Mouse (Mus musculus): Measurements from ENCODE around the gene Trim8. TPM values are rescaled to one million over a fixed set of nuclear protein-coding genes. Genes with fewer than 3 reads are reported as not detected.

Trim8 gene
- polyA plus RNA-seq, 1 experiment from 2014 or later = 9.2 TPM

GRCm38 (mm10) chr19:46524601-46525321 is 23.3 kb downstream of the Trim8 start:
- H3K27me3 ChIP-seq = peaks cover 38% of the 10 kb centered on the region
- peak overlapping the region; percentile 50; the same call in 1 of the 2 replicates for H3K27ac ChIP-seq

DNA sequence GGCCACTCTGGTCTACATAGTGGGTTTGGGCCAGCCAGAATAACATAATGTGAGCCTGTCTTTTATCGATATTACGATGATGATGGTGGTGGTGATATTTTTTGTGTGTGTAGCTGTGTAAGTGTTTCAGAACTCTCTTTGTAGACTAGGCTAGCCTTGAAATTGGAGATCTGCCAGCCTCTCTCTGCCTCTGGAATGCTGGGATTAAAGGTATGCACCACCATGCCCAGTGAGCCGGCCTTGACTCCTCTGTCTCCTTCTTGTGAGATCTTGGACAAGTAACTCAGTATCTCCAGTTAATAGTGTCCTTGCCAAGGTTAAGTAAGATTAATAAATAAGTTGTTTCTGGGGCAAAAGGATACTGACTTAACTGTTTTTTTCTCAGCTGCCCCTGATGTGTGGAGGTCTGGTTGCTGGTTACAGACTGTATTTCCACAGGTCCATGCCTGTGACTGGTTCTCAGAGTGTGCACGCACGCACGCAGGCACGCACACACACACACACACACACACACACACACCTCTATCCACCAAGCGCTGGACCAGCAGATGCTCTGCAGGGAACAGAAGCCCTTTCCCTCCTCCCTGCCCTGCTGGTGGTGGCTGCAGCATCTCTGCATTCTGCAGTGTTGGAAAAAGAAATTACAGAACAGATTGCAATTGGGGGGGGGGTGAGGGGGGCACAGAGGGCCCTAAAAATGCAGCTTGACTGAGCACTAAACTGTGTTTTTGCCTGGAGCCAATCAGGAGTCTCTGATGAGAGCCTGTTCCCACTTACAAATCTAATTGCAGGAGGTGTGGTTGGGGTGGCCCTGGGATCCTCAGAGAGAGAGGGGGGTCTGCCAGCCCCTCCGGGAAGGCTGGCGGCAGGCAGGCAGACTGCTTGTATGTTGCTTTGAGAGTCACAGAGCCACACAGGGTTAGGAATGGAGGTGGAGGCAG is 24.5 kb downstream of the Trim8 start:
- Histone ChIP-seq H3K27ac (no peak overlapping the region), H3K4me2 (no peak overlapping the region), H3K4me1 (replicated peaks) (peaks cover 77% of the 10 kb centered on the region), H3K4me3 (replicated peaks) (no peak overlapping the region), H3K9me3 (replicated peaks) (no peaks in the 10 kb centered on the region), H3K27me3 (peaks cover 35% of the 10 kb centered on the region), H3K9ac (no peak overlapping the region), H3K36me3 (no peaks in the 10 kb centered on the region)
- DNase-seq (no peak), ATAC-seq (ENCODE audit: low read depth) (no peak)
- 76% methylated on average over 10 of the region's 10 CpGs for WGBS (ENCODE audit: insufficient replicate concordance)

More at GRCm38 (mm10) chr19:46524601-46525321, 23.3 kb downstream of the Trim8 start:
- Histone ChIP-seq H3K4me1 (replicated peaks) (peaks cover 65% of the 10 kb centered on the region), H3K9ac (0 out of 2 replicates have a peak overlapping the region, but pooled peaks have one; percentile 22), H3K36me3 (no peaks in the 10 kb centered on the region), H3K4me3 (replicated peaks) (0 out of 2 replicates have a peak overlapping the region, but pooled peaks have one; percentile 8), H3K4me2 (peak overlapping the region; percentile 47), H3K9me3 (replicated peaks) (no peaks in the 10 kb centered on the region)
- ATAC-seq (ENCODE audit: low read depth) (no peak), DNase-seq (no peak)
- WGBS (ENCODE audit: insufficient replicate concordance) = 31% methylated on average over 14 of the region's 14 CpGs

- H3K9me3 ChIP-seq (replicated peaks) = no peaks in the 10 kb centered on the region
- DNase-seq (no peak), ATAC-seq (ENCODE audit: low read depth) (no peak)
- H3K4me2 ChIP-seq = peak overlapping the region; percentile 72
- peaks cover 35% of the 10 kb centered on the region for H3K27me3 ChIP-seq
- WGBS (ENCODE audit: insufficient replicate concordance) = 36% methylated on average over 17 of the region's 17 CpGs
- peaks cover 77% of the 10 kb centered on the region for H3K4me1 ChIP-seq (replicated peaks)
- H3K27ac ChIP-seq = no peak overlapping the region
- H3K36me3 ChIP-seq = no peaks in the 10 kb centered on the region
- peak overlapping the region; percentile 42 for H3K4me3 ChIP-seq (replicated peaks)
- peak overlapping the region; percentile 55 for H3K9ac ChIP-seq
These were observed 26.4 kb downstream of the Trim8 start for GRCm38 (mm10) chr19:46527632-46528528.

DNA sequence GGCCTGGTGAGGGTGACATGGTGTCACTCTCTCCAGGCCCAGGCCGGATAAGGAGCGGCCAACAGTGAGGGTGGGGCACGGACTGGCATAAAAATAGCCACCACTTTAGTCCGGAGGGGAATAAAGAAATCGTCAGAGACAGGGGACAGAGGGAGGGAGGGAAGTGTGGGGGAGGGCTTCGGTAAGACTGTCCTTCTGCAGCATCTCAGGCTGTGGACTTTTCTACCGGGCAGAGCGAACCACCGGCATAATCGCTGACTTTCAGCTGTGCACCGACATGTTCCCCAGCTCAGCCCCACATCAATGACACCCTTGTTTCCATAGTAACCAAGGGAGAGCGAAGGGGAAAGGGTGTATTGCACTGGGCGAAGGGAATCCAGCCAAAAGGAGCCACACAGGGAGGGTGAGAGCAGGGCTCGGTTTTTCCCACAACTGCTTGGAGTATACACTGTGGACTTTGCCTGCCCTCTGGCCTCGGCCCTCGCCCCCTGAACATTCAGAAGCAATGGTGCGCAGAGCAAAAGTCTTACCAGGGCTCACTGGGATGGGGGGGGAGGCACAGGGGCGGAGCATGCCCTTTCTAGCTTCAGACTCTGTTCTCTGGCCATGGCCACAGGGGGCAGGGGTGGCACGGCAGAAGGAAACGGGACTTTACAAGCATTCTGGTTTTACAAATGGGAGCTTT is 27.2 kb downstream of the Trim8 start:
- H3K27me3 ChIP-seq = peaks cover 28% of the 10 kb centered on the region
- peaks cover 77% of the 10 kb centered on the region for H3K4me1 ChIP-seq (replicated peaks)
- no peaks in the 10 kb centered on the region for H3K36me3 ChIP-seq
- WGBS (ENCODE audit: insufficient replicate concordance) = 3% methylated on average over 20 of the region's 20 CpGs
- peak overlapping the region; percentile 72 for H3K4me2 ChIP-seq
- ATAC-seq (ENCODE audit: low read depth) (peak; percentile 57), DNase-seq (no peak)
- peak overlapping the region; percentile 55 for H3K9ac ChIP-seq
- peak overlapping the region; percentile 31 for H3K27ac ChIP-seq
- H3K4me3 ChIP-seq (replicated peaks) = peak overlapping the region; percentile 42
- no peaks in the 10 kb centered on the region for H3K9me3 ChIP-seq (replicated peaks)

DNA sequence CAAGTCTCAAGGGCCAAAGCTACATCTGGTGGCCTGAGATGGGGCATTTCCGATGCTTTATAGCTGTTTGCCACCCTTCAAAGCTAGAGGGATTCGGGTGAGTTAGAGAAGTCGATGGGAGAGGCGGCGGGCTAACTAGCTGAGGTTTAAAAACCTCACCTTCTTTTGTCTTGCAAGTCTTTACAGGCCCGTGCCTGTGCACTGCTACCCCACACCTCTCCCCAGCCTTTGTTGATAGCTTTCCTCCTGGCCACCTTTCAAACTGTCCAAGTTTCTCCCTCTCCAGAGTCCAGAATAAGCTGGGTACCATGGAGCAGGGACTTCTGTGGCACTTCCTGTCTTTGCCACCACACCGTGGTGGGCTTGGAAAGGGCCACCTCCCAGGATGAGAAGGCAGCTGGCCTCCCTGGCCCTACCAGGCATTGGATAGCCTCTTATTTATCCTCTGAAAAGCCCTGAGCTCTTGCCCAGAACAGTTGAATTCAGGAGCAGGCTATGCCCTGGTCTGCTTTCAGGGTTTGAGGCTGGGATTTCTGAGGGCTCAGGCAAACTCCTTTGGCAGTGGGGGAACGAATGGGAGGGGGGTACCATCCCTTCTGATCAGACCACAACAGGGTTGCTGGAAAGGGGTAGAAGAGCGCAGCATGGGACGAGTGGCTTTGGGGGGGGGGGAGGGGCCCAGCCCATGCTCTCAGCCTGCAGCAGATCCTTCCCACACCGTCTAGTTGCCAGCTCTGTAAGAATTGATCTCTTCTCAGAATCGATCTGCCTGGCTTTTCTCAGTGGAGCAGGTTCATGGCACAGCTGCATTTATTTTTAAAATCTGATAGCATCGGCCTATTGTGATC is 28.3 kb downstream of the Trim8 start:
- WGBS (ENCODE audit: insufficient replicate concordance) = 35% methylated on average over 13 of the region's 13 CpGs
- Histone ChIP-seq H3K4me1 (replicated peaks) (peaks cover 66% of the 10 kb centered on the region), H3K9ac (0 out of 2 replicates have a peak overlapping the region, but pooled peaks have one; percentile 55), H3K27ac (0 out of 2 replicates have a peak overlapping the region, but pooled peaks have one; percentile 31), H3K36me3 (no peaks in the 10 kb centered on the region), H3K27me3 (peaks cover 16% of the 10 kb centered on the region; the same call in 1 of the 2 replicates), H3K4me2 (peak overlapping the region; percentile 72), H3K4me3 (replicated peaks) (no peak overlapping the region), H3K9me3 (replicated peaks) (no peaks in the 10 kb centered on the region)
- DNase-seq (no peak), ATAC-seq (ENCODE audit: low read depth) (no peak)

DNA sequence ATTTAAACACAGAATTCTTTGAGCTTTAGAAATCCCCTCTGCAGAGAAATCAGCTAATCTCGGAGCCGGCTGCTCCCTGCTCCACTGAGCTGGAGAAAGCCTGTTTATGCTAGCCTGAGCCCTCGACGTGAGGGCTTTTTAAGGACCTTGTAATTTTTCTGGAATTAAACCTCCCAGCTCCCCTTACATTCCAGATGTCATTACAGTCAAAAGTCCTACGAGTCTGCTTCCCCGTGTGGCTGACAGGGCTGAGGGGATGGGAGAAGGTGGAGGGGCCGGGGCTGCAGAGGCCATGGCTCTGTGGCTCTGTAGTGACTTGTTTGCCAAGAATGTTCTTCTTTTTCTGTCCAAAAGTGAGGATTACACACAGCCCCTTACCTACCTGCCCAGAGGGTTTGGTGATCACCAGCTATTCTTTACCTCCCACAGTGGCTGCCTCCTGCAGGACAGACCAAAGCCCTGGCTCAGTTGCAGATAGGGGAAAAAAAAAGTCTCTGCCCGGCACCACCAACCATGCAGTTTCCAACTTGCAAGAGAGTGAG is 29.0 kb downstream of the Trim8 start:
- Histone ChIP-seq H3K9me3 (replicated peaks) (no peaks in the 10 kb centered on the region), H3K4me1 (replicated peaks) (peaks cover 62% of the 10 kb centered on the region), H3K27ac (no peak overlapping the region), H3K9ac (peak overlapping the region; percentile 44), H3K36me3 (no peaks in the 10 kb centered on the region), H3K4me2 (0 out of 2 replicates have a peak overlapping the region, but pooled peaks have one; percentile 29), H3K4me3 (replicated peaks) (no peak overlapping the region), H3K27me3 (peaks cover 14% of the 10 kb centered on the region; the same call in 1 of the 2 replicates)
- DNase-seq (no peak), ATAC-seq (ENCODE audit: low read depth) (no peak)
- 48% methylated on average over 8 of the region's 8 CpGs for whole genome bisulfite sequencing (ENCODE audit: insufficient replicate concordance)

- Histone ChIP-seq H3K27ac (peak overlapping the region; percentile 15; the same call in 1 of the 2 replicates), H3K4me1 (replicated peaks) (peaks cover 62% of the 10 kb centered on the region), H3K27me3 (peaks cover 14% of the 10 kb centered on the region; the same call in 1 of the 2 replicates), H3K36me3 (no peaks in the 10 kb centered on the region), H3K4me2 (peak overlapping the region; percentile 34), H3K4me3 (replicated peaks) (no peak overlapping the region), H3K9me3 (replicated peaks) (no peaks in the 10 kb centered on the region), H3K9ac (peak overlapping the region; percentile 49)
- DNase-seq (no peak), ATAC-seq (ENCODE audit: low read depth) (no peak)
- WGBS (ENCODE audit: insufficient replicate concordance) = 25% methylated on average over 16 of the region's 16 CpGs
These were observed 29.8 kb downstream of the Trim8 start for GRCm38 (mm10) chr19:46531071-46532030.

DNA sequence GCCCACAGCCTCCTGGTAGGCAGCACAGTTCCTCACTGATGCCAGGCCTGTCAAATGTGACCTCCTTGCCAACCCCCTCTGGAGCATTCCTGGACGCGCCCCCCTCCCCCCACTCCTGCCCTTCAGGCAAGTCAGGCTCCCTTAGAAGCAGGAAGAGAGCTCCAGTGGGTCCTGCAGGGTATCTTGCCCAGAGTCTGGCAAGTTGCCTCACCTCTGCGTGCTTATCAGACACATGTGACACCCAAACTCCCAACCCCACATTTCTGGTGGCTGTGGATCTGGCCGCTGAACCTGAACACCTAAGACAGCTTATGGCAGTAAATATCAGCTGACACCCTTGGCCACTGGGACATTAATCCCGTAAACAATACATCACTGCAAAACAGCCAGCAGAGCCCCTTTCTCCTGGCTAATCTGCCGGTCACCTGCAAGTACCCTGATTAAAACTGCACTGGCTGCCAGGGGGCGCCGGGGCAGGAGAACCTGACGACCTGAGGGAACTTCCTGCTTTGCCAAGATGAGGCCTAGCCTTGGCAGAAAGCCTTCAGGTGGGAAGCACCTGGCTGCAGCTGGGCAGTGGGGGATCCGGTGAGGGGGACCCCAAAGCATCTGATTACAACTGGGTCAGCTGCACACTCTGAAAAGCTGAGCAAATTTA is 30.7 kb downstream of the Trim8 start:
- H3K4me3 ChIP-seq (replicated peaks) = no peak overlapping the region
- 14% methylated on average over 10 of the region's 10 CpGs for WGBS (ENCODE audit: insufficient replicate concordance)
- peak overlapping the region; percentile 27 for H3K27ac ChIP-seq
- peak overlapping the region; percentile 34; the same call in 1 of the 2 replicates for H3K4me2 ChIP-seq
- no peaks in the 10 kb centered on the region for H3K36me3 ChIP-seq
- H3K9ac ChIP-seq = peak overlapping the region; percentile 49
- DNase-seq (peak; percentile 42), ATAC-seq (ENCODE audit: low read depth) (peak; percentile 67)
- no peaks in the 10 kb centered on the region for H3K9me3 ChIP-seq (replicated peaks)
- peaks cover 14% of the 10 kb centered on the region; the same call in 1 of the 2 replicates for H3K27me3 ChIP-seq
- H3K4me1 ChIP-seq (replicated peaks) = peaks cover 62% of the 10 kb centered on the region

Data from liver, embryonic 13.5 days (tissue).